Mouse (Mus musculus) testis, adult 2 months (tissue): ENCODE data around the gene Zfp982.
"Not testable (repeated sequence)": the region's sequence is repeated elsewhere in the genome, so short reads cannot be mapped to it uniquely, and the experiment has no call there.

Source experiments
- CTCF ChIP-seq: fragments of 200-500 bp; IDR thresholded peaks from 2 replicates; pipeline ENCODE4 v1.5.1; 2012; ENCODE audit warnings: low read depth, mild to moderate bottlenecking, inconsistent platforms, low read length, moderate library complexity; ENCODE audit not compliant: control insufficient read depth, insufficient read depth, insufficient replicate concordance
- POLR2A ChIP-seq: fragments of 200-500 bp; IDR thresholded peaks from 2 replicates; pipeline ENCODE4 v1.6.1; 2012; ENCODE audit warnings: low read depth, mild to moderate bottlenecking, inconsistent platforms, low read length, moderate library complexity; ENCODE audit not compliant: control insufficient read depth

DNA sequence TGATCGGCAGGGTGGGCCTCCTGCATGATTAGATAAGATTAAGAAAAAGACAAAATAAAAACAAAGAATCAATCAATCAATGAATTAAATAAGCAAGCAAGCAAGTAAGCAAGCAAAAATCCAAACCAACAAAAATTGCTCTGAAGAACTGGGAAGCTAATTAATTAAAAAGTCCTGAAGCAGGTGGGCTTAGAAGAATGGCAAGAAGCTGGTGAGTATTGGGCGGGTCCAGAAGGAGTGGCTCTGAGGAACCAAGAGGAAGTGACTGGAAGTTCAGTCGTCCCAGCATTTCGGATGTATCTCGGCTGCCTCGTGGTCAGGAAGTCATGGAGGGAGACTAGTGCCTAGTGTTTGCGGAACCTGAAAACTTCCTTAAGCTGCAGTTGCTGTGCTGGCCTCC is at the start of gene Zfp982:
- not testable (repeated sequence) for TF ChIP-seq CTCF, POLR2A
